Comparison of ENCODE assay signal across 8 mouse cellular contexts in genomic region chr15:77956404-77956901, GRCm38 (mm10). TPM values are rescaled to one million over a fixed set of nuclear protein-coding genes. Genes with fewer than 3 reads are reported as not detected.
A peak's percentile ranks its signal among the peaks of the same experiment; 100 is the strongest.
DNase-seq lines count a peak whose midpoint lies in the region; ATAC-seq and TF ChIP-seq lines count a peak whose summit lies in the region.

TSS of gene Foxred2 (minus strand) at chr15:77956722.

- peak within 1 kb of the TSS; percentile 59 for H3K4me3 ChIP-seq in brown adipose tissue, adult 24 weeks (ENCODE audit: insufficient read depth, low read depth, low read length)
- H3K4me3 ChIP-seq in forebrain, embryonic 11.5 days (ENCODE audit: low read depth, low read length), result peak within 1 kb of the TSS; percentile 54
- peak within 1 kb of the TSS; percentile 55 for H3K4me3 ChIP-seq in heart, embryonic 15.5 days
- H3K4me3 ChIP-seq in liver, embryonic 16.5 days (ENCODE audit: low read depth, low read length), result peak within 1 kb of the TSS; percentile 60
- peak within 1 kb of the TSS; percentile 55 for H3K4me3 ChIP-seq in neural tube, embryonic 12.5 days
- H3K4me3 ChIP-seq in testis, adult 2 months (ENCODE audit: control insufficient read depth, low read depth, low read length), result peak within 1 kb of the TSS; percentile 83

- H3K9ac ChIP-seq in forebrain, embryonic 11.5 days (ENCODE audit: low read length), result peak within 1 kb of the TSS; percentile 59
- peak within 1 kb of the TSS; percentile 40; the same call in 1 of the 2 replicates for H3K9ac ChIP-seq in heart, embryonic 15.5 days
- peak within 1 kb of the TSS; percentile 37; the same call in 1 of the 2 replicates for H3K9ac ChIP-seq in liver, embryonic 16.5 days (ENCODE audit: low read depth, low read length)
- peak within 1 kb of the TSS; percentile 56 for H3K9ac ChIP-seq in neural tube, embryonic 12.5 days

- H3K27me3 ChIP-seq in forebrain, embryonic 11.5 days (ENCODE audit: control insufficient read depth, insufficient read depth, low read length), result peaks cover 4% of the 10 kb centered on the region; the same call in 1 of the 2 replicates
- H3K27me3 ChIP-seq in heart, embryonic 15.5 days, result peaks cover 29% of the 10 kb centered on the region
- peaks cover 21% of the 10 kb centered on the region for H3K27me3 ChIP-seq in liver, embryonic 16.5 days (ENCODE audit: control insufficient read depth, insufficient read depth, low read depth, low read length)
- H3K27me3 ChIP-seq in neural tube, embryonic 12.5 days (replicated peaks), result peaks cover 11% of the 10 kb centered on the region
- no peaks in the 10 kb centered on the region for H3K27me3 ChIP-seq in testis, adult 2 months (ENCODE audit: control insufficient read depth, insufficient read depth, low read length)

- TF ChIP-seq CTCF in testis, adult 2 months (IDR thresholded peaks at IDR 0.05; ENCODE audit: control insufficient read depth, insufficient read depth, insufficient replicate concordance, low read depth, low read length), result peak; percentile 29; the same call in 1 of the 2 replicates

- TF ChIP-seq POLR2A in testis, adult 2 months (IDR thresholded peaks at IDR 0.05; ENCODE audit: control insufficient read depth, low read depth, low read length), result peak; percentile 46

- H3K36me3 ChIP-seq in forebrain, embryonic 11.5 days (ENCODE audit: control insufficient read depth, insufficient read depth, low read length), result peaks cover 15% of the 10 kb centered on the region; the same call in 1 of the 2 replicates
- peaks cover 31% of the 10 kb centered on the region for H3K36me3 ChIP-seq in heart, embryonic 15.5 days
- H3K36me3 ChIP-seq in liver, embryonic 16.5 days (ENCODE audit: control insufficient read depth, insufficient read depth), result peaks cover 31% of the 10 kb centered on the region
- H3K36me3 ChIP-seq in neural tube, embryonic 12.5 days, result peaks cover 46% of the 10 kb centered on the region
- H3K36me3 ChIP-seq in testis, adult 2 months (ENCODE audit: control insufficient read depth, insufficient read depth, low read length), result peaks cover 2% of the 10 kb centered on the region; the same call in 1 of the 2 replicates

- peak within 1 kb of the TSS; percentile 79 for H3K4me2 ChIP-seq in forebrain, embryonic 11.5 days (ENCODE audit: low read depth, low read length, severe bottlenecking)
- H3K4me2 ChIP-seq in heart, embryonic 15.5 days, result peak within 1 kb of the TSS; percentile 87
- peak within 1 kb of the TSS; percentile 82 for H3K4me2 ChIP-seq in liver, embryonic 16.5 days (ENCODE audit: low read depth, low read length)
- peak within 1 kb of the TSS; percentile 78 for H3K4me2 ChIP-seq in neural tube, embryonic 12.5 days (replicated peaks)

- H3K9me3 ChIP-seq in forebrain, embryonic 11.5 days (ENCODE audit: control insufficient read depth, low read length), result no peaks in the 10 kb centered on the region
- H3K9me3 ChIP-seq in heart, embryonic 15.5 days (replicated peaks), result no peaks in the 10 kb centered on the region
- H3K9me3 ChIP-seq in liver, embryonic 16.5 days (replicated peaks; ENCODE audit: control insufficient read depth, low read length), result no peaks in the 10 kb centered on the region
- no peaks in the 10 kb centered on the region for H3K9me3 ChIP-seq in neural tube, embryonic 12.5 days

- no peak within 1 kb of the TSS for H3K27ac ChIP-seq in brown adipose tissue, adult 24 weeks (replicated peaks; ENCODE audit: low read depth, low read length)
- H3K27ac ChIP-seq in forebrain, embryonic 11.5 days (ENCODE audit: low read depth, low read length), result 0 out of 2 replicates have a peak within 1 kb of the TSS, but pooled peaks have one; percentile 12
- H3K27ac ChIP-seq in heart, embryonic 15.5 days, result no peak within 1 kb of the TSS
- H3K27ac ChIP-seq in liver, embryonic 16.5 days (ENCODE audit: low read length), result no peak within 1 kb of the TSS
- no peak within 1 kb of the TSS for H3K27ac ChIP-seq in neural tube, embryonic 12.5 days
- no peak within 1 kb of the TSS for H3K27ac ChIP-seq in testis, adult 2 months (ENCODE audit: control insufficient read depth, insufficient read depth, low read depth, low read length)

- peak; percentile 92 for ATAC-seq in forebrain, embryonic 11.5 days (replicated peaks; ENCODE audit: low FRiP score)
- peak; percentile 86 for ATAC-seq in heart, embryonic 15.5 days (replicated peaks; ENCODE audit: insufficient number of reproducible peaks, insufficient read depth, low FRiP score, low read depth)
- peak; percentile 87 for ATAC-seq in liver, embryonic 16.5 days (ENCODE audit: low read depth)
- ATAC-seq in neural tube, embryonic 12.5 days (ENCODE audit: low FRiP score, low read depth), result peak; percentile 93

- DNase-seq in CD4-positive, CD25-positive, alpha-beta regulatory T cell, adult 2 months (ENCODE audit: low read depth, low spot score), result peak; percentile 96
- DNase-seq in forebrain, embryonic 11.5 days (ENCODE audit: low spot score), result peak; percentile 93
- peak; percentile 81 to 93 for DNase-seq in kidney, postnatal 25 days

- WGBS in forebrain, embryonic 11.5 days, result under 1% methylated on average over 39 of the region's 39 CpGs
- under 1% methylated on average over 39 of the region's 39 CpGs for WGBS in heart, embryonic 15.5 days
- WGBS in liver, embryonic 16.5 days (ENCODE audit: insufficient replicate concordance), result under 1% methylated on average over 39 of the region's 39 CpGs
- WGBS in neural tube, embryonic 12.5 days, result 1% methylated on average over 39 of the region's 39 CpGs

- H3K4me1 ChIP-seq in brown adipose tissue, adult 24 weeks (ENCODE audit: control insufficient read depth, insufficient read depth, insufficient read length, low read length), result peaks cover 5% of the 10 kb centered on the region; the same call in 1 of the 2 replicates
- peaks cover 8% of the 10 kb centered on the region for H3K4me1 ChIP-seq in forebrain, embryonic 11.5 days (replicated peaks; ENCODE audit: control insufficient read depth, insufficient read depth, low read length)
- peaks cover 15% of the 10 kb centered on the region for H3K4me1 ChIP-seq in heart, embryonic 15.5 days (replicated peaks)
- H3K4me1 ChIP-seq in liver, embryonic 16.5 days (ENCODE audit: control insufficient read depth, low read depth, low read length), result peaks cover 20% of the 10 kb centered on the region
- peaks cover 20% of the 10 kb centered on the region for H3K4me1 ChIP-seq in neural tube, embryonic 12.5 days
- H3K4me1 ChIP-seq in testis, adult 2 months (ENCODE audit: control insufficient read depth, insufficient read depth, low read length), result peaks cover 13% of the 10 kb centered on the region

RNA-seq across cellular contexts. Expression of gene Foxred2, which starts in this region (rescaled TPM):
- 0.67 and 0.79 TPM in 2 replicates for polyA plus RNA-seq in brown adipose tissue, adult 24 weeks (2012; ENCODE audit: insufficient read depth, insufficient read length, missing spikeins)
- 9.1 TPM in 2 replicates for polyA plus RNA-seq in forebrain, embryonic 11.5 days (2014; fragmentation: Nextera tagmentation; extraction: Ambion mirVana)
- 0.48 and 1.2 TPM in 2 replicates for polyA plus RNA-seq in heart, embryonic 15.5 days (2015; fragmentation: Nextera tagmentation; extraction: Ambion mirVana)
- 1.1 and 1.2 TPM in 2 replicates for polyA plus RNA-seq in liver, embryonic 16.5 days (2015; fragmentation: Nextera tagmentation; extraction: Ambion mirVana)
- 5.5 and 6.2 TPM in 2 replicates for polyA plus RNA-seq in neural tube, embryonic 12.5 days (2016; fragmentation: Nextera tagmentation; extraction: Ambion mirVana)
- polyA plus RNA-seq in testis, adult 2 months (2012; rRNA removed), result 1.0 and 4.0 TPM in 2 replicates
